Mouse (Mus musculus) ES-E14 (cell line): ENCODE data around the gene Noc3l.

Experiments used
- CHD2 ChIP-seq: IDR thresholded peaks from 2 replicates; pipeline ENCODE4 v1.6.1; 2014; ENCODE audit warnings: mild to moderate bottlenecking, low read depth, low read length, inconsistent platforms
- HCFC1 ChIP-seq: IDR thresholded peaks from 2 replicates; pipeline ENCODE4 v1.6.1; 2012; ENCODE audit warnings: low read length, inconsistent platforms, borderline replicate concordance; ENCODE audit not compliant: insufficient read depth
- ZC3H11A ChIP-seq: IDR thresholded peaks from 2 replicates; pipeline ENCODE4 v1.6.1; 2012; ENCODE audit warnings: low read depth, mild to moderate bottlenecking, inconsistent platforms, low read length, borderline replicate concordance
- ZNF384 ChIP-seq: IDR thresholded peaks from 2 replicates; pipeline ENCODE4 v1.6.1; 2012; ENCODE audit warnings: low read depth, low read length, inconsistent platforms

DNA sequence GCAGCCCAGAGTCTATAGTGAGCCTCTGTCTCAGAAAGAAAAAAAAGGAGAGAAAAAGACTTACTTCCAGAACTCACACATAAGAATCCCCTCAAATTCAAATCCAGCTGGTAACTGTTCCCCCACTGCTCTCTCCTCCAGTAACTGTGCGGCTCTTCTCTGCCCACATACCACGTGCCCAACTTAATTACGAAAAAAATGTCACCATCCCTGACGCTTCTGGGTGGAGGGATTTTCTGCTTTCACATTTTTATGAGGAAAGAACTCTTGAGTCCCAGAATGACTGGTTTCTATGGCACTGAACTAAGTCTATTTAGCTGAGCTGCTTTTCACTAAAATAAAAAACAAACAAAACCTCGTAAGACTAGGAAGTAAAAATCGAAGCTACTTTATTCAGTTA, 31.3 kb downstream of the Noc3l start:
- TF ChIP-seq ZNF384 = no peak
- no peak for TF ChIP-seq ZC3H11A
- no peak for TF ChIP-seq CHD2
- TF ChIP-seq HCFC1 = no peak
